Mouse (Mus musculus) MEL (cell line): Measurements from ENCODE around the gene 2610528J11Rik.

Experiments
- BHLHE40 ChIP-seq: IDR thresholded peaks from 2 replicates; pipeline ENCODE4 v1.6.1; 2012; ENCODE audit warnings: low read depth, mild to moderate bottlenecking, inconsistent platforms, low read length, improper control_type of control experiment, borderline replicate concordance
- CTCF ChIP-seq, 3 experiments: IDR thresholded peaks in 2 of 3; conservative IDR thresholded peaks in 1 of 3; 2 replicates each; pipeline ENCODE4 v1.5.1; 2011 to 2012; ENCODE audit warnings: low read length in 3 of 3, low read depth in 2 of 3, mild to moderate bottlenecking in 2 of 3, improper control_type of control experiment in 1 of 3, inconsistent platforms in 1 of 3, mixed read lengths in 1 of 3, moderate library complexity in 1 of 3; ENCODE audit not compliant: control insufficient read depth in 1 of 3, insufficient read depth in 1 of 3, poor library complexity in 1 of 3, severe bottlenecking in 1 of 3
- EP300 ChIP-seq, 2 experiments: IDR thresholded peaks; 2 replicates each; pipeline ENCODE4 v1.6.1; 2011; ENCODE audit warnings: improper control_type of control experiment in 2 of 2, low read length in 2 of 2, low read depth in 1 of 2, mild to moderate bottlenecking in 1 of 2
- GATA1 ChIP-seq: IDR thresholded peaks from 2 replicates; pipeline ENCODE4 v1.6.1; 2011; ENCODE audit warnings: low read depth, low read length, improper control_type of control experiment
- JUND ChIP-seq: IDR thresholded peaks from 2 replicates; pipeline ENCODE4 v1.6.1; 2011; ENCODE audit warnings: low read depth, mild to moderate bottlenecking, improper control_type of control experiment, low read length
- MAFK ChIP-seq: IDR thresholded peaks from 2 replicates; pipeline ENCODE4 v1.6.1; 2011; ENCODE audit warnings: low read depth, mild to moderate bottlenecking, low read length, improper control_type of control experiment, borderline replicate concordance
- NRF1 ChIP-seq: IDR thresholded peaks from 2 replicates; pipeline ENCODE4 v1.6.1; 2014; ENCODE audit warnings: low read depth, mild to moderate bottlenecking, inconsistent platforms, low read length, improper control_type of control experiment, moderate library complexity; ENCODE audit not compliant: poor library complexity, insufficient read depth, severe bottlenecking
- POLR2A ChIP-seq, 2 experiments: IDR thresholded peaks; 2 replicates each; pipeline ENCODE4 v1.6.1; 2011 to 2012; ENCODE audit warnings: low read length in 2 of 2, mild to moderate bottlenecking in 2 of 2, control low read depth in 1 of 2, improper control_type of control experiment in 1 of 2, low read depth in 1 of 2, moderate library complexity in 1 of 2; ENCODE audit not compliant: control insufficient read depth in 1 of 2, insufficient read depth in 1 of 2, poor library complexity in 1 of 2
- POLR2AphosphoS5 ChIP-seq: IDR thresholded peaks from 2 replicates; pipeline ENCODE4 v1.6.1; 2012; ENCODE audit warnings: low read depth, borderline replicate concordance, mild to moderate bottlenecking, inconsistent platforms, low read length, moderate library complexity, mixed read lengths
- RCOR1 ChIP-seq: IDR thresholded peaks from 2 replicates; pipeline ENCODE4 v1.6.1; 2012; ENCODE audit warnings: low read depth, mild to moderate bottlenecking, inconsistent platforms, low read length, improper control_type of control experiment

- TF ChIP-seq CTCF (IDR thresholded peaks at IDR 0.05 in 2 of 3, conservative IDR thresholded peaks at IDR 0.05 in 1 of 3; ENCODE audit: control insufficient read depth in 1 of 3, insufficient read depth in 1 of 3, low read depth in 2 of 3, low read length in 3 of 3, poor library complexity in 1 of 3, severe bottlenecking in 1 of 3) (no peak), POLR2A (IDR thresholded peaks at IDR 0.05; ENCODE audit: control insufficient read depth in 1 of 2, insufficient read depth in 1 of 2, low read depth in 1 of 2, low read length in 2 of 2, poor library complexity in 1 of 2) (no peak), BHLHE40 (no peak), POLR2AphosphoS5 (no peak), GATA1 (peak; percentile 89), MAFK (no peak), JUND (no peak), EP300 (IDR thresholded peaks at IDR 0.05; ENCODE audit: low read depth in 1 of 2, low read length in 2 of 2) (peak; percentile 86 to 91), RCOR1 (peak; percentile 83), NRF1 (no peak)
Measured at GRCm38 (mm10) chr4:118568709-118569108, 41.9 kb downstream of the 2610528J11Rik start.
